Mouse (Mus musculus) spleen, adult 2 months (tissue): ENCODE measurements around the gene Plekhm1.

ENCODE experiments used
- CTCF ChIP-seq: fragments of 200-500 bp; IDR thresholded peaks from 2 replicates; pipeline ENCODE4 v1.5.1; 2011; ENCODE audit warnings: mild to moderate bottlenecking, inconsistent platforms; ENCODE audit not compliant: insufficient read depth, insufficient read length, insufficient replicate concordance; ENCODE audit errors: extremely low read depth
- POLR2A ChIP-seq: fragments of 200-500 bp; IDR thresholded peaks from 2 replicates; pipeline ENCODE4 v1.6.1; 2011; ENCODE audit warnings: low read depth, low read length, inconsistent platforms

DNA sequence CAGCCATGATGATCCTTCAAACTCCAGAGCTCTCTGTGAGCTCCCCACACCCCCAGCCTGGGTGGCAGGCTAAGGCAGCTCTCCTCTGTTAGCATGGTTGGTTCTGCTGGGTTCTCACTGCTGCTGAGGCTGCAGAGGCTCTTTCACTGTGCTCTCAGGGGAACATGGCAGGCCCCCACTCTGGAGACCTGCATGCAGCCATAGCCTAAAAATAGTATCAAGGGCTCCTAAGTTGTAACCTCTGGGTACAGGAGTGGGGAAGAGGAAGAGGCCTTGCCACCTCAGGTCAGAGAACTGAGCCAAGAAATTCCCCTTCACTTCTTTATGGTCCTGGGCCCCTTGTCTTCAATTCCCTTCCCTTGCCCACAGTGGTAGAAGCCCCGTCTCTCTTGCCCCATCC lies 68.6 kb downstream of the Plekhm1 start:
- TF ChIP-seq CTCF: no peak
- TF ChIP-seq POLR2A: no peak
